Comparison of ENCODE assay signal across 11 mouse cellular contexts in the genomic region with DNA sequence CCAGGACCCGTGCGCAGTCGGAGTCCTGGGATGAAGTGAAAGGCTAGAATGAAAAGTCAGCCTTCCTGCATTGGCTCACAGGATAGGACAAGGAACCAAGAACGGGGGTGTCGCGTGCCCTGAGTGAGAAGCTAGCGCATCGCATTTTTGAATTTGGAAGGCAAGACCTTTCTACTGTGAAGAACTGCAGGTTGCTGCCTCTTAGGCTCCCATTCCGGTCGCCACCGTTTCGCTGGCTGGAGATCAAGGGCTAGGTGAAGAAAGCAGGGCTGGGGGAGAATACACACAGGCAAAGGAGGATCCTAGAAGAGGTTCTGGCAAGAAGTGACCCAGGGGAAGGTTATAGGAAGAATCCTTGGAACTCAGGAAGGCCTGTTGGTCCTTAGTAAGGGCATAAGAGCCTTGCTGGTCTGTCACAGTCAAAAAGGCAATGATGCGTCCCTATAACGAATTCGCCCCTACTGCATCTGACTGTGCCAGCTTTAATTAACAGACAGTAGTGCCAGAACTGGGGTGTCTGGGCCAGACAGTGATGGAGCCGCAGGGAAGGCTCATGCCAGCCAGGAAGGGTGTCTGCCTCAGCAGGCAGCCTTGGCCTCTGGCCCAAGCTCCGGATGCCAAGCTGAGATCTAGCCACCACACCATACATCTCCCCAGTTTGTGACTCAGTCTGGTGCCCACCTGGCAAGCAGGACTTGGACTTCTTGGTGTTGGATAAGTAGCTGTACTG. TPM values are rescaled to one million over a fixed set of nuclear protein-coding genes. Genes with fewer than 3 reads are reported as not detected.
DNase-seq lines count a peak whose midpoint lies in the region; ATAC-seq lines count a peak whose summit lies in the region.
"Had no signal": no experiment of that assay in that cellular context is flagged by ENCODE, and none has a peak within 500 bp of the region (broad histone marks: within the 10 kb centered on the region; RNA-seq: fewer than 3 reads in every experiment).

No protein-coding gene starts in this region.

- no peak overlapping the region for H3K9ac ChIP-seq in intestine, embryonic 15.5 days
- H3K9ac ChIP-seq in neural tube, embryonic 14.5 days (replicated peaks; ENCODE audit: low read depth, low read length), result no peak overlapping the region
- H3K9ac ChIP-seq: liver, embryonic 13.5 days had no signal

- H3K36me3 ChIP-seq in intestine, embryonic 15.5 days, result no peaks in the 10 kb centered on the region
- H3K36me3 ChIP-seq in neural tube, embryonic 14.5 days (ENCODE audit: control insufficient read depth, insufficient read depth, low read length), result no peaks in the 10 kb centered on the region
- H3K36me3 ChIP-seq: liver, embryonic 13.5 days had no signal

- DNase-seq in cerebellum, adult 9-11 months, result peak; percentile 25
- no peak for DNase-seq in cerebellum, adult 8-10 months
- peak; percentile 54 to 57 for DNase-seq in right cerebral cortex, postnatal 10 days (ENCODE audit: low spot score in 2 of 2)
- no peak for DNase-seq in right cerebral cortex, adult 18-20 months
- no peak for DNase-seq in yolk sac, embryonic 10.5 days (ENCODE audit: low spot score)
- no peak for DNase-seq in spleen, postnatal 36 days (ENCODE audit: low spot score in 2 of 2)
- DNase-seq: gastrocnemius, postnatal 25 days; kidney, adult 2 months; liver, embryonic 13.5 days had no signal

- peaks cover 10% of the 10 kb centered on the region for H3K4me1 ChIP-seq in intestine, embryonic 15.5 days (replicated peaks)
- H3K4me1 ChIP-seq in neural tube, embryonic 14.5 days (ENCODE audit: control insufficient read depth, insufficient read depth, low read length), result peaks cover 6% of the 10 kb centered on the region; the same call in 1 of the 2 replicates

- ATAC-seq in intestine, embryonic 15.5 days, result no peak
- ATAC-seq in neural tube, embryonic 14.5 days (ENCODE audit: low read depth), result no peak

- peak overlapping the region; percentile 56; the same call in 1 of the 2 replicates for H3K4me2 ChIP-seq in intestine, embryonic 15.5 days (replicated peaks)
- H3K4me2 ChIP-seq in neural tube, embryonic 14.5 days (ENCODE audit: low read depth, low read length), result peak overlapping the region; percentile 41; the same call in 1 of the 2 replicates

- no peak overlapping the region for H3K27ac ChIP-seq in intestine, embryonic 15.5 days
- H3K27ac ChIP-seq in neural tube, embryonic 14.5 days (ENCODE audit: low read depth, low read length), result no peak overlapping the region
- H3K27ac ChIP-seq: liver, embryonic 13.5 days had no signal

- peaks cover 80% of the 10 kb centered on the region for H3K27me3 ChIP-seq in intestine, embryonic 15.5 days (replicated peaks)
- peaks cover 60% of the 10 kb centered on the region for H3K27me3 ChIP-seq in neural tube, embryonic 14.5 days (ENCODE audit: control insufficient read depth, insufficient read depth, low read length)

- no peak overlapping the region for H3K4me3 ChIP-seq in intestine, embryonic 15.5 days (replicated peaks)
- peak overlapping the region; percentile 23; the same call in 1 of the 2 replicates for H3K4me3 ChIP-seq in neural tube, embryonic 14.5 days (ENCODE audit: low read depth, low read length)

- WGBS in intestine, embryonic 15.5 days, result 28% methylated on average over 17 of the region's 17 CpGs
- WGBS in neural tube, embryonic 14.5 days, result 22% methylated on average over 17 of the region's 17 CpGs

- H3K9me3 ChIP-seq in intestine, embryonic 15.5 days, result no peaks in the 10 kb centered on the region
- H3K9me3 ChIP-seq in neural tube, embryonic 14.5 days (ENCODE audit: control insufficient read depth, low read length), result no peaks in the 10 kb centered on the region
- H3K9me3 ChIP-seq: liver, embryonic 13.5 days had no signal

RNA-seq across cellular contexts. Expression of gene Grid2ip, which starts 13.4 kb away (rescaled TPM):
- polyA plus RNA-seq in intestine, embryonic 15.5 days (2015; fragmentation: Nextera tagmentation; extraction: Ambion mirVana), result 0.11 and 0.15 TPM in 2 replicates
- polyA plus RNA-seq in neural tube, embryonic 14.5 days (2014; fragmentation: Nextera tagmentation; extraction: Ambion mirVana), result 0.24 and 0.44 TPM in 2 replicates
- polyA plus RNA-seq: liver, embryonic 13.5 days had no signal

RNA-seq across cellular contexts. Expression of gene Kdelr2, which starts 33.1 kb away (rescaled TPM):
- polyA plus RNA-seq in intestine, embryonic 15.5 days (2015; fragmentation: Nextera tagmentation; extraction: Ambion mirVana), result 339 and 371 TPM in 2 replicates
- polyA plus RNA-seq in neural tube, embryonic 14.5 days (2014; fragmentation: Nextera tagmentation; extraction: Ambion mirVana), result 114 and 146 TPM in 2 replicates

RNA-seq across cellular contexts. Expression of gene Zdhhc4, which starts 41.5 kb away (rescaled TPM):
- 63.8 and 64.9 TPM in 2 replicates for polyA plus RNA-seq in intestine, embryonic 15.5 days (2015; fragmentation: Nextera tagmentation; extraction: Ambion mirVana)
- 81.2 and 84.9 TPM in 2 replicates for polyA plus RNA-seq in neural tube, embryonic 14.5 days (2014; fragmentation: Nextera tagmentation; extraction: Ambion mirVana)

RNA-seq across cellular contexts. Expression of gene E130309D02Rik, which starts 55.4 kb away (rescaled TPM):
- polyA plus RNA-seq in intestine, embryonic 15.5 days (2015; fragmentation: Nextera tagmentation; extraction: Ambion mirVana), result 33.9 and 35.6 TPM in 2 replicates
- 20.1 and 29.0 TPM in 2 replicates for polyA plus RNA-seq in neural tube, embryonic 14.5 days (2014; fragmentation: Nextera tagmentation; extraction: Ambion mirVana)

Comparison
In these comparisons a context has a peak if more than half of its experiments do, and no peak if none do; other contexts are left out.
1. DNase-seq: peak in cerebellum, adult 9-11 months (single experiment) and right cerebral cortex, postnatal 10 days (2 of 2); none in cerebellum, adult 8-10 months (single experiment), right cerebral cortex, adult 18-20 months (single experiment), yolk sac, embryonic 10.5 days (single experiment) and spleen, postnatal 36 days (0 of 2).